Mouse (Mus musculus) layer of hippocampus, postnatal 10 days (tissue): ENCODE data around the gene D7Ertd443e. TPM values are rescaled to one million over a fixed set of nuclear protein-coding genes. Genes with fewer than 3 reads are reported as not detected.
A peak's percentile ranks its signal among the peaks of the same experiment; 100 is the strongest.

Experiments
- DNase-seq, 2 experiments: peaks; one replicate each; pipeline ENCODE4 v3.0.0; 2021; ENCODE audit warnings: low spot score in 2 of 2
- long read RNA-seq: library from polyadenylated mRNA; stranded (forward); transcript quantifications from one replicate; pipeline ENCODE4 v2.0.0, GENCODE M21; 2023
- total RNA-seq, 2 experiments: library from RNA; stranded (reverse); gene quantifications; 2 replicates each; pipeline ENCODE4 v1.2.3; 2021

The D7Ertd443e gene
- 1 to 10 TPM in 1 of 2 experiments, under 1 TPM in 1; 0.87 to 1.1 TPM for total RNA-seq
- long read RNA-seq, partial matches to known transcripts: 0 of 1 reads
- long read RNA-seq, other reads (novel, unspliced or antisense): 1 of 1 reads

GRCm38 (mm10) chr7:134385561-134385960 lies at the start of gene D7Ertd443e:
TSS of gene D7Ertd443e (minus strand) at chr7:134385661.
- DNase-seq: no peak

GRCm38 (mm10) chr7:134431681-134432080 lies 46.2 kb upstream of the D7Ertd443e start:
- no peak for DNase-seq

DNA sequence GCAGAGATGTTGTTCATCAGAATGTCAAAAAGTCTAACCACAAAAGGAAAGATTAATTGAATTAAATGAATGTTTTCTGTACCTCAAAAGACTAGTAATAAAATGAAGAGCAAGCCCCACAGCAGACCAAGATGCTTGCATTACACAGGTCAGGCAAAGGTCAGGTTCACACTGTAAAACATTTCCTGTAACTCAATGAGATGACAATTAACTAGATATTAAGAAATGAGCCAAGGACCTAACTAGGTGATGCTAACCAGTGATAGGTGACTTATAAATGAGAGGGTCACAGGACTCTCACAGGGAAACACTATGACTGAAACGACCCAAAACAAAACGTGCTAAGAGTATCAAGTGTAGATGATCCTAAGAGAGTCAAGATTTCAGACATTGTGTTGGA lies 43.2 kb upstream of the D7Ertd443e start:
- no peak for DNase-seq

DNA sequence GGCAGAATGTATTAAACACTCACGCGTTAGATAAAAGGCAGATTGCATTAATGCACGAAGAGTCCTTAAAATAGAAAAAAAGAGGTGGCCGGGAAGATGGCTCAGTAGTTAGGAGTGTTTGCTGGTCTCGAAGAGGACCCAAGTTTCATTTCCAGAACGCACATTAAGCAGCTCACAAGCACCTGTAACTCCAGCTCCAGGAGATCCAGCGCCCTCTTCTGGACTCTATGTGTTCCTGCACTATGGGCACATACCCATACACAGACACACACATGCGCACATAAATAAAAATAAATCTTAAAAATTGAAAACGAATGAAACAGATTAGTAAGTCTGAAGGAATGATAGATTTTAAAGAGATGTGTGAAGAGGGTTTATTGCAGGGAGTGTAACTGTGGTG lies 29.6 kb upstream of the D7Ertd443e start:
- DNase-seq: no peak

GRCm38 (mm10) chr7:134414005-134414690 lies 28.7 kb upstream of the D7Ertd443e start:
- peak; percentile 24 to 43 for DNase-seq

DNA sequence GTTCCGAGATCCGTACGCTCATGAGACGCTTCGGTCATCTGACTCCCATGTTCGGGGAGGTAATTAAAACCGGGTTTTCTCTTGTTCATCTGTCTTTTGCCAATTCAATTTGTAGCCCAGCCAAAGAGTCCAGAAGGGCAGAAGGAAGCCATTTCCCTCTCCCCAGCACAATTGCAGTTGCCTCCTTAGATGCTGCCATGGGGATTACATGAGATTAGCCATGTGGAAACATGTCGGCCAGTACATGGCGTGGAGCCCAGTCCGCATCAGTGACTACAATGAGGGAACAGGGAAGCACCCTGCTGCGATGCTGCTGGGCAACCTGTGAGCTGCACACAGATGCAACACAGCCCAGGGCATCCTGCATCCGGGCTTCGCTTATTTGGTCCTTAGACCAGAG lies 23.2 kb upstream of the D7Ertd443e start:
- peak; percentile 47 to 56 for DNase-seq

DNA sequence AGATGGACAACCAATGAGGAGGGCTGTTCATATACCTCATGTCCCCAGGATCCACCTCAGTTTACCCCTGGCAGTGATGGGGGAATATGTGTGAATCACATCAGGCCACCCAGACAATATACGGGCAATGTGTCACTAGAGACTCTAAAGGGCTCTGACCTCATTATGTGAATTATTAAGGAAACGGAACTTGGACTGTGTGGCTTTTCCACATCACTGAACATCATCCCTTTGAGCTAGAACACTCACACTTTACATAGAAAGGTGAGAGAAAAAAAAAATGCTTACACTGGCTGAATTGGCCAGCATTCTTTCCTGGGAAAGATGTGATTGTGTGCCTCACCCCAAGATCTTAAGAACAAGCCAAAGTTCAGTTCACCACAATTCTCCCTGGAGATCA lies 15.3 kb upstream of the D7Ertd443e start:
- DNase-seq: no peak

DNA sequence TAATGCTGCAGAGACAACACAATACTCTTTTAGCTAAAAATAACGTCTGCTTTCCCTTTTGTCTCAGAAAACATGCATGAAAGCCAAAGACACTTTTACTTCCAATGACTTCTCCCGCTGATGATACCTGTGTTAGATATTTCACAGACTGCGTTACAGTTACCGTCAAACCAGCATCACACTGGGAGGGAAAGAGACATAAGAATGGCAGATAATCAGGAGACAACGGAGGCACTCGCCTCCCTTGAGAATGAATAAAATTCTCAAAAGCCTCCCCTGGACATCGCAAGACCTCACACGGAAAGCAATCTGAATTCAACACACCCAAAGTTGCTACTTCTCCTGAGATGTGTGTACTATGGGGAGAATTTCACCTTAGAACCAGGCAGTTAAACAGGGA lies 11.3 kb upstream of the D7Ertd443e start:
- no peak for DNase-seq

DNA sequence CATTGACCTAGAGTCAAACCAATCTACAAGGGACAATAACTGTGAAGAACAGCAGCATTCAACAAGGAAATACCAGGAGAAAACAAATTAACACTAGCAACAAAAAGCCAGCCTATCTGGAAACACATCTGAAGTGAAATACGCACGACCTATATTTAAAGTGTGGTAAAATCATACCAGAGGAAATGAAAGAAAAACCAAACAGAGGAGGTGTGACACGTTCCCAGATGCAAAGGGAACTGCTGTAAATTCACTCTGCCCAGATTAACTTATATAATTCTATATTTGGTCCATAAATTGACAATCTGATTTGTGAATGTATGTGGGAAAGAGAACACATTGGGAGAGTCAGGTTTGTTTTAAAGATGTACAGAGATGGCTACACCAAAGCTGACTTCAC lies 2.7 kb downstream of the D7Ertd443e start:
- no peak for DNase-seq

- peak; percentile 67 to 69 for DNase-seq
Observed at GRCm38 (mm10) chr7:134381407-134381861, 4.0 kb downstream of the D7Ertd443e start.

DNA sequence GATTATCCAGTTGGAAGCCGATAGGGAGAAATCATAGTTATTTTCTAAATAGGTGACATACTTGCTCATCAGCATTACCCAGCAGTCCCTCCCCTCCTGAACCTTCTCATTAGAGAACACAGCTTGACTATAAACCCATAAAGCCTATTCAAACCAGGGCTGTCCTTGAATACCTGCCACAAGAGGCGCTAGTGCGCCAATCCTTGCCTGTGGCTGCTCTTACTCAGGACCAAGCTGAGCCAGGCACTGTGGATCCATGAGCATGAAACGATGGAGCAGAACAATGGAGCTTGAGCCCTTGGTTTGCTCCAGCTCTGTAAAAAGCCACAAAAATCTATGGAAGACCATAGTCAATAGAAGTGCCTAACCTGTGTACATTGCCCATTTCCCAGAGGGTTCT lies 7.2 kb downstream of the D7Ertd443e start:
- DNase-seq: peak; percentile 56 to 69

- DNase-seq: peak; percentile 58 to 72
Observed at GRCm38 (mm10) chr7:134376786-134377185, 8.7 kb downstream of the D7Ertd443e start.

DNA sequence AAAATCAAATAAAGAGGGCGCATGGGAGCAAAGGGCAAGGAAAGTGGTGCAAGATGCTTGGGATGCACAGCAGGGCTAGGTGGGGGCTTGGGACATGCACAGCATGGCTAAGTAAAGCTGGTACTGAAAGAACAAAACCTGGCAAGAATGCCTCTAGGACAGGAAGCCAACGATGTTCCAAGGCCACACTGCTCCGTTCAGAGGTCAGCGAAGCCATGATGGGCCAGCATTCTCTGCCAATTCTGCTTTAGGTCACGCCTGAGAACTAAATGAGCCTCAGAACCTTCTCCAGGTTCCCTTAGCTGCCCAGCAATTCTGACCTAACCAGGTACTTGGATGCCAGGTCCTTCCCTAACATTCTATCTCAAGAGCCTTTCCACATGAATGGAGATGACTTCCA lies 13.2 kb downstream of the D7Ertd443e start:
- DNase-seq: no peak

- peak in 1 of 2 experiments; percentile 31 for DNase-seq
Observed at GRCm38 (mm10) chr7:134369241-134369640, 16.2 kb downstream of the D7Ertd443e start.

DNA sequence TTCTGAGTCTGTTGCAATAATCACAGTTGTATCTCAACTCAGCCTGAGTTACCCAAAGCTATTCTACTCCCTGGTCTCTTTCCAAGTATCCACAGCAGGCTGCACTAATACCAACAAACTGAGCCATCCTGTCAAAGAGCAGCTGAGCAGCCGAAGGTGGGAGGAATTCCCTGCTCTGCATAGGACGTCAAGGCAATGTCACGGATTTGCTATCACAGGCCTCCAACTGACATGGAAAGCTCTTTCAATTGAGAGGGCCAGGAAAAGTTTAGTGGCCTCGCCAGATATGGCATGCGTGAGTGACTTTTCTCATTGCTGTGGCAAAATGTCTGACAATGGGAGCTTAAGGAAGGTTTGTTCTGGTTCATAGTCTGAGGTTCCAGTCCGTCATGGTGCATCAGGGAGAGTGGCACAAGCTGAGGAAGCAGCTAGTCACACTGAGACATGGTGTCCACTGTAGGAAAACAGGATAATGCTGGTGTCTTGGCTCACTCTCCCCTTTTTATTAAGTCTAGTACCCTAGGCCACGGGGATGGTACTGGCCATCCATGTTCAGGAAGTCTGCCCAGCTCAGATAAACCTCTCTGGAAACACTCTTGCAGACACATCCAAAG lies 23.1 kb downstream of the D7Ertd443e start:
- DNase-seq: no peak

DNA sequence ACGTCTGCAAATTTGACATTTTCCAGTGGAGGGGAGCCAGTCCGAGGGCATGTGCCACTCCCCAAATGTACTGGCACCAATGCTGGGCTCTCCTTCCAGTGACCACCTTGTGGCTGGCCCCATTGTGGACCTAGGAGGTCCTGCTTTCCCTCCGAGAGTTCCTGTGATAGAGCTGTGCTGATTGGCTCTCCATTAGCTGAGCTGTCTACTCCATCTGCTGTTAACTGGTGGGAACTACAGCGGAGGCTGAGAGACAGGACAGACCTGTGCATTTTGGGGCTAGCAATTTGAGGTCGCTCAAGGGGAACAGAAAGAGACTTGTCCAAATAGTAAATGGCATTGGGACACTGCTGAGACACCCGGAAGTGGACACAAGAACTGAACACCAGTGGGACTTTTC lies 36.6 kb downstream of the D7Ertd443e start:
- DNase-seq: peak; percentile 73 to 79

DNA sequence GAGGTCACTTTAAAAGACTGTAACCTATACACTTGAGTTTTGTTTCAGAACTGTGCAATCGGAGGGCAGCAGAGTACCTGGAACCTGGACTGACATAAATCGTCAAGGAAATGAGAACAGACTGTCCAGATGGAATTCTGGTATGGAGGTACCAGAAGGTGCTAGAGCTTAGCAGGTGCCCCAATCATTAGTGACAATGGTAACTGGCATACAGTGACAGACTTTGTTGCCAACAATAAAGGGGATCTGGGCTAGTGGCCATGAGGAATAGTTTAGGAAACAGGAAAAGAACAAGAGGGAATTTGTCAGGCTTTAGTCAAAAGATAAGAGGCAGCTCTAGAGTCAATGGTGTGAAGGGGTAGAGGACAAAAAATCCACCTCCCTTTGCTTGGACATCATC lies 43.3 kb downstream of the D7Ertd443e start:
- DNase-seq: peak in 1 of 2 experiments; percentile 16

- no peak for DNase-seq
Observed at GRCm38 (mm10) chr7:134335951-134336350, 49.5 kb downstream of the D7Ertd443e start.

GRCm38 (mm10) chr7:134320979-134321378 lies 64.5 kb downstream of the D7Ertd443e start:
- DNase-seq: peak in 1 of 2 experiments; percentile 27

DNA sequence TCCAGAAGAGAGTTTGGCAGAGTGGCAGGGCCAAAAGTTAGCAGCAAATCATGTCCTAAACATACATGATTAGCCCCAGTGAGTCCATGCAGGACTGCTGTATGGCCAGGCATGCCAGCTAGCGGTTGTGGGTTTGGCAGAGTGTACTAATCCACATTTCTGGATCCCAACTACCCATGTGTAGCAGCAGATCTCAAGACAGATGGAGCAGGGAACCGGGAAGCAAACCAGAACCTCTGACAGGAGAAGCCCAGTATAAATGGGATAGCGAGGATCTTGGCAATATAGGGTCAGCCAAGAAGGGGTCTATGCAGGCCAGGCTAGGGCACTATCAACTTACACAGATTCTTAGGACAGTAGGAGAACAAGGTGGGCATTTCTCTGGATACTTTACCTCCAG lies 83.4 kb downstream of the D7Ertd443e start:
- DNase-seq: peak in 1 of 2 experiments; percentile 39

DNA sequence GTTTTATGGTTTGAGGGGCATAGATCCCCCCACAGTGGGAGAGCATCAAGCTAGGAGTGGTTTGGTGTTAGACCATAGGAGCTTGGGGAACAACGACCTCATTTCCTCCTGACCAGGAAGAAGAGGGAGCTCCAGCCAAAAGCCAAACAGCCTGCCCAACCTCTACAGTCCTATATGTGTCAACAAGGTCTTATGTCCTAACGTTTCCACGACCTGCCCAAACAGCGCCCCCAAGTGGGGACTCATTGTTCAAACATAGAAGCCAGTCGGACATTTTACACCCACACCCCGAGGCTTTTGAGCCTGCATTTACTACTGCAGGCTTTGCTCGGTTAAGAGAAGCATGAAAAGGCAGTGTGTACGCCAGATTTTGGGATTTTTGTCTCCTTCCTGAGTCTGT lies 84.2 kb downstream of the D7Ertd443e start:
- peak in 1 of 2 experiments; percentile 24 for DNase-seq

- no peak for DNase-seq
Observed at GRCm38 (mm10) chr7:134292750-134293149, 92.7 kb downstream of the D7Ertd443e start.
